Mouse (Mus musculus): ENCODE measurements around the gene Zrsr1.

Gene Zrsr1

DNA sequence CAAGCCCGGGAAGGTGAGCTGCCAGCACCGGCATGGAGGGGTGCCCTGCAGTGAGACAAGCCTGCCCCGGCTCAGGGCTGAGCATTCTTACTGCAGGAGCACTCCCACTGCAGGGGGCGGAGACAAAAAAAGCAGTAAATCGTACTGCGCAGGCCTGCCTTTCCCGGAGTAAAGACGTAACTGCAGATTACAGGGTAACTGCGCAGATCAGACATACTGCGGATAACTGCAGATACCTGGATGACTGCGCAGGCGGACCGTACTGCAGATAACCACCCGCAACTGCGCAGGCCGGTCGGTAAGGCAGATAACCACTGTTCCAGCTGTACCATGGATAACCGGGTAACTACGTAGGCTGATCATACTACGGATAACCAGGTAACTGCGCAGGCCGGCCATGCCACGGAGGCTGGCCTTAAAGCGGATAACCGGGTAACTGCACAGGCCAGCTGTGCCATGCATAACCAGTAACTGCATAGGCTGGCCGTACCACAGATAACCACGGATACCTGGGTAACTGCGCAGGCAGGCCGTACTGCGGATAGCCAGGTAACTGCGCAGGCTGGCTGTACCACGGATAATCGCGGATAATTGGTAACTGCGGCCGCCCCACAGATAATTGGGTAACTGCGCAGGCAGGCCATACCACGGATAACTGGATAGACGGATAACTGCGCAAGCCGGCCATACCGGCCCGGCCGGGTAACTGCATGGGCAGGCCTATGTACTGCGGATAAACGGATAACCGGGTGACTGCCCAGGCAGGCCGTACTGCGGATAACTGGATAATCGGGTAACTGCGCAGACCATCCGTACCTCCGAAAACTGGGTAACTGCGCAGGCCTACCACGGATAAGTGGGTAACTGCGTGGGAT, at the start of gene Zrsr1:
TSS of gene Zrsr1 (plus strand) at position 171 of the 875 bp plus-strand sequence.
- DNase-seq: peak; percentile 81 to 88

DNA sequence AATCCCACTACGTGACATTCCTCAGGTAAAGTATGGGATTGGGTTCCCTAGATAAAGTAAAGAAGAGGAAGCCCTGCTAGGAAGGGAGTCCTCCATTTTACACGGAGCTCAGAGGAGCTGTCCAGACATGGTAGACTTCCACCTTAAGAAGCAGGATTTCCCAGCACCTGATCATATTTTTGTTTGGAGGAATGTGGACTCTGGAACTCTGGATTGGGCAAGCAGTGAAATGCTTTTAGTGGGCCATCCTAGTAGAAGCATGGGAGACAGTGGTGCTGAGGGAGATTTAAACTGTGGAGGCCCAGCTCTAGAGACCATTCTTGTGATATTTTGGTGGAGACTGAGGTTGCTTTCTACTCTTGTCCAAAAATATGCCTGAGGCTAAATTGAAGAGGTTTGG, 49.3 kb upstream of the Zrsr1 start:
- DNase-seq: no peak

DNA sequence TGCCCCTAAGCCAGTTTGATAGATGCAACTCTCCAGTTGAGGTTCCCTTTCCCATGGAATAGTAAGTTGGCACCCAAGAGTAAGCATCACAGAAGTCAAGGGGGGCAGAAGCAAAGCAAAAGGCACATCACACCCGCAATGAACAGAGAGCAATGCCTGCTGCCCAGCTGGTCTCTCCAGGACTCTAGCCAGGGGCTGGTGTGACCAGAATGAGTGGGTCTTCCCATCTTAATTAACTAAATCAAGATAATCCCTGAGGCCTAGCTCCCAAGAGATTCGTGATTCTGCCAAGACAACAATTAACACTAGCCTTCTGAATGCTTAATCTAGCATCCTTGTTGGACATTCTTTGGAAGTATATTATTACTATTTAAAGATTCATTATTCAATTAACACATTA, 48.2 kb upstream of the Zrsr1 start:
- DNase-seq: no peak

DNA sequence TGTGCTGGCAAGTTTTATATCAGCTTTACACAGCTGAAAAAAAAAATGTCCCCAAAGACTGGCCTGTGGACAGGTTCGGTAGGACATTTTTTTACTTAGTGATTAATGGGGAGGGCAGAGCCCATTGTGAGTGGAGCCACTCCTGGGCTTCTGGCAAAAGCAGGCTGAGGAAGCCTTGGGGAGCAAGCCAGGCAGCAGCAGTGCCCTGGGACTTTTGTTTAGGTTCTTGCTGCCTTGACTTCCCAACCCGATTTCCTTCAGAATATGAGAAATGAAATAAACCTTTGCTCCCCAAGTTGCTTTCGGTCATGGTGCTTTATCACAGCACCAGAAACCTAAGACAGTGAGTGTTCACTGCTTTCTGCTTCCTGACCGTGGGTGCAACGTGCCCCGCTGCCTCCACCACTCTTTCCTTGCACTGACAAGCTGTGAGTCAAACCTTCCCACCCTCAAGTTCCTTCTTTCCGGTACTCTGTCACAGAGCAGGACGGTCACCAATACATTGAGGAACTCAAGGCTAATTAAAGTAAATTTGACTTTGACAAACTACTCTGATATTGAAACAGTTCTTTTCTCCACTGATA, 43.1 kb upstream of the Zrsr1 start:
- DNase-seq: no peak

DNA sequence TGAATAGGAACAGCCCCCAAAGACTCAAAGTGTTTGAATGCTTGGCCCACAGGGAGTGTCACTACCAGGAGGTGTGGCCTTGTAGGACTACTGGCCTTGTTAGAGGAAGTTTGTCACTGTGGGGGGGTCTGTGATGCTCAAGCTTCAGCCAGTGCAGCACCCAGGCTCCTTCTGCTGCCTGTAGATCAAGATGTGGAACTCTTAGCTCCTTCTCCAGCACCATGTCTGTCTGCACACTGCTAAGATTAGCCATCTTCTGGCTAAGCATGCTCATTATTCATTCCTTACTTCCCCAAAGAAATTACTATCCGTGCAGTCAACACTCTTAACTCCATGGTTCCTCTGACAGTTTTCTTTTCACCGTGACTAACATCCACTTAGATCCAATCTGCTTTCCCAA, 41.7 kb upstream of the Zrsr1 start:
- no peak for DNase-seq

DNA sequence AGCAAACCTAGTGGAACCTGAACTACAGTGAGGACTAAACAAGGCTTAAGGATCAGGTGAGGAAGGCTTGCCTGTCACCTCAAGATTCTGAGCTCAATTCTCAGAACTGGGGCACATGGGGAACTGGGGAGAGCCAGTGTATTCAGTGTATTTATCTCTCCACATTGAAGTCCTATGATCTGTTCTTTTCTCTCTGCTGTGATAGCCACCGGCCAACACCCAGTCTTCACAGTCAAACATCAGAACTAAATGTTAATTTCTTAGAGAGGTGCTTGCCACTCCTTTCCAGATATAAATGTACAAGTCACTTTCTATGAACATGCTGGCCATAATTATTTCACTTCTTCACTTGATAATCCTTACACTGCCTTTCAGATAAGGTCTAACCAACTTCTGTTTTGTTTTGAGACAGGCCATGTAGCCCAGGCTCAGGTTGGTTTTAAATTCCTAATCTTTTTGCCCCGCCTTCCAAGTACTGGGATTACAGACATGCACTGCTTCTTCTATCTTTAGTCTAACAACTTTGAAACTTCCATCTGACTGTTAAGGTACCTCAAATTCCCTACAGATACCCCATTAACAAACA, 40.4 kb upstream of the Zrsr1 start:
- DNase-seq: no peak

DNA sequence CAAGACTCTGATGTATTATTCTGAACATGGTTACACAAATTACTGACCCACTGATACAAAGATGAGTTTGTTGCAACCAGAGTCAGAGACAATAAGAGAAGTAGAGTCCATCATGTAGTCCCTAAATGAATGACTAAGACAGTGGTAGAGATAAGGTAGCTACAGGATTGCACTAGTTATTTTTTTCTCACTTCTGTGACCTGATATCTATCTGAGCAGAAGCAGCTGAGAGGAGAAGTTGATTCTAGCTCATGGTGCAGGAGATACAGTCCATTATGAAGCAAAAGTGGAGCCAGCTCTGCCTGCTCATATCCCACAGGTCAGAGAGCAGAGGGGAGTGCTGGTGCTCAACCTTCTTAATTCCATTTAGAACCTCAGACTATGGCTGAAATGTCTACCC, 39.6 kb upstream of the Zrsr1 start:
- no peak for DNase-seq

DNA sequence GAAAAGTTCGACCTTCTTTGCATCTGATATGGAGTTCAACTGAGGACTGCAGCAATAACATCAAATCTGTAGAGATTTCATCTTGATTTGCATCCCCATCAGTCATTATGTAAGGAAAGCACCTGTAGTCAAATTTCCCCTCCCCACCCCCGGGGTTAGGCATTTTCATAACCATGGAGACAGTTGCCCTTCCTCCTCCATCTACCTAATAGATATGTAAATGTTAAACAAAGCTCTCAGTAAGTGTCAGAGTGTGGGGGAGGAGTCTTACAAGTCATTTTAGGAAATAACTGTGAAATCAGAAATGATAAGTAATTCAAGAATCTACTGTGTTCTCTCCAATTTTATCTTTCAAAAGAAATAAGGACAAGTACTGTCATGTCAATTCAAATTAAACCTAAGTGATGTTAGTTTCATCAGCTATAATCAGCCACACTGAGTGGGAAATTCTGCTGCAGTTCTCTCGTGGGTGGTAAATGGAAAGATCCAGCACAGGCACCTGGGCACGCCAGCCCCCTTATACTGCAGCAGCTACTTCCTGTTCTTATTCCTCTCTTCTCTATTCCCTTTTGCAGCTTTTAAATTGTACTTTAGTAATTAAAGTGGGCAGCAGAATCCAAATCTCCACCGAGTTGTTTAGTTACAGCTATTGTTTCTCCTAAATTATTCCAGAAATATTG, 35.2 kb upstream of the Zrsr1 start:
- no peak for DNase-seq

DNA sequence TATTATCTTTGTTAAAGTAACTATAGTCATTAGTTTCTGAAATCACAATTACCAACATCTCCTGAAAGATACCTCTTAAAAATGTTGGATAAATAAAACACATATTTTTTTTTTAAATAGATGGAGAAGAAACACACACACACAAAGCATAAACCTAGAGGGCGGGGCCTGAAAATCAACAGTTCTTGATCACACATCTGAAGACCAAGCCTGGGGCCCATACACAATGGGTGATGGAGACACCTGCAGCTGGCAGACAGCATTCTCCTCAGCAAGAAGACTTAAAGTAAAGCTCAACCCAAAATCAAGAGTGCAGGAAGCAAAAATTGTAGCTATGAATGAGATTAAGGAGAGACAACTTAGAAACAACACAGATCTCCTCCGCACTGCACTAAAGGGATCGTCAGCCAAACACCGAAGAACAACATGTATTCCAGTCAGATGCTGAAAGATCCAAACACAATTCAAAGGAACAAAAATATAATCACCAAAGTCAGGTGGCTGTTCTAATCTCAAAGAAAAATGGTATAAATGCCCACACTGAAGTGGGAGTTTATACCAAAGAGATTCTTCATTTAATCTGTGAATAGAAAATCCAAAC, 34.0 kb upstream of the Zrsr1 start:
- no peak for DNase-seq

DNA sequence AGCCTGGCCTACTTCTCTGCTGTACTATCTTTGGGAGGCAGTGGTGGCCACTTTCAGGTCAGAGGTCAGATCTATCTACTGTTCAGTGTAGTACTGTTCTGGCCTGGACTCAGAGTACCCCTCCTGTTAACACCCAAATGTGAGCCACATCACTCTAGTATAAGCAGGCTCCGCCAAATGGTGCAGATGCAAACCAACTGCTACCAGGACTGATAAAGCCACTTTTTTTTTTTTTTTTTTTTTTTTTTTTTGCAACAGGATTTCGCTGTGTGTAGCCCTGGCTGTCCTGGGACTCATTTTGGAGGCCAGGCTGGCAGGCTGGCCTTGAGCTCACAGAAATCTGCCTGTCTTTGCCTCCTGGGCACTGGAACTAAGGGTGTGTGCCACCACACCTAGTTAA, 32.8 kb upstream of the Zrsr1 start:
- DNase-seq: no peak

DNA sequence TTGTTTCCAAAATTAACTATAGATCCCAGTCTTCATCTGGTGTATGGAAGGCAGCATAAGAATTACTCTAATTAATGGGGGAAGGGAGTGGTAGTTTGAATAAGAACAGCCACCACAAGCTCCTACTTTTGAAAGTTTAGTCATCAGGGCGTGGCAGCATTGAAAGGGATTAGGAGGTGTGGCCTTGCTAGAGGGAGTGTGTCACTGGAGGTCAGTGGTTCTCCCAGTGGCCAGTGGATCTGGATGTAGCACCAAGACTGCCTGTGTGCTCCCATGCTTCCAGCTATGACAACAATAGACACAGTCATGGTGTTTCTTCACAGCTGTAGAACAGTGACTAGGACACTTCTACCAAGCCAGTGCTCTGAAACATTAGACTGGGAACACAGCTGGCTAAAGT, 22.7 kb upstream of the Zrsr1 start:
- no peak for DNase-seq

DNA sequence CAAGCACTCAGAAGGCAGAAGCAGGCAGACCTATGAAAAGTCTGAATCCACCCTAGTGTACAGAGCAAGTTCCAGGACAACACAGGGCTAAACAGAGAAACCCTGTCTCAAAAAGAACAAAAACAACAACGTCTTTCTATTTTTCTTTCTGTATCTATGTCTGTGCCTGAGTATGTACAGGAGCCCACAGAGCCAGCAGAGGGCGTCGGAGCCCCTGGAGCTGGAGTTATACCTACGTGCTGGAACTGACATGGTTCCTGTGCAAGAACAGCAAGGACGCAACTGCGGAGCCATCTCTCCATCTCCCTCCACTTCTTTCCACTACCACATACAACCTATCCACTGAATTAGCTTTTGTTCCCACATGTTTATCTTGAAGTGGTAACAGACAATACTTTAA, 21.7 kb upstream of the Zrsr1 start:
- no peak for DNase-seq

DNA sequence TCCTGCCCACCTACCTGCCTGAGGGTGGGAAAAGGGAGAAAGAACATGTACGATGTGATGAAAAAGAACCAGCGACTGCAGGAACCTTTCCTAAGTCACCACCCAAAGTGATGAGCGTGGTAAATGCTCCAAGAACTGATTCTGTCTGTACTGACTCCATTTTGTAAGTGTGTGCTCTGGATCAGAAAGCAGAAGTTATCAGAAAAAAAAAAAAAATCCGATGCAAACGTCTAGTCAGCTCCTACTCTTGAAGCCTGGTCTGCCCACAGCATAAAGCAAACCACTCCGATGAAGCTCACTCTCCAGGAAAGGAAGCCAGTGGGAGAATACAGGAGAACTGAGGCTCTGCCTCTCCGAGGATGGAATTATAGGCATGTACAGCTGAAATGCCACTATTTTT, 19.1 kb upstream of the Zrsr1 start:
- no peak for DNase-seq

DNA sequence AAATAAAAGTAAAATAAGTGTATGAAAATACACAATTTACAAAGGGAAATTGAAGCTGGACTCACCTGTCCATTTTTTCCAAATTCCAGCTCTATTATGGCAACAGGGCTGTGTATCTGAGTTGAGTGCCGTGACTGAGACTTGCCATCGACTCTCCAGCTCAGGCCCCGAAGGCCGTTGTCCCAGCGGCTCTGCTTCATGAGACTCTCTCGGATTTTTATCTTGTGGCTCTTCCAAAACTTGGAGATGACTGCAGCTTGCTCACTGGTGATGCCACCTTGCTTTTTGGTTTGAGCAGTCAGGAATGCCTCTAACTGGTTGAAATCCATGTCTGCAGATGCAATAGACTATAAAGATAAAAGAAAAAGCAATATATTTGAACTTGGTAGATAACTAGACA, 15.5 kb upstream of the Zrsr1 start:
- no peak for DNase-seq

DNA sequence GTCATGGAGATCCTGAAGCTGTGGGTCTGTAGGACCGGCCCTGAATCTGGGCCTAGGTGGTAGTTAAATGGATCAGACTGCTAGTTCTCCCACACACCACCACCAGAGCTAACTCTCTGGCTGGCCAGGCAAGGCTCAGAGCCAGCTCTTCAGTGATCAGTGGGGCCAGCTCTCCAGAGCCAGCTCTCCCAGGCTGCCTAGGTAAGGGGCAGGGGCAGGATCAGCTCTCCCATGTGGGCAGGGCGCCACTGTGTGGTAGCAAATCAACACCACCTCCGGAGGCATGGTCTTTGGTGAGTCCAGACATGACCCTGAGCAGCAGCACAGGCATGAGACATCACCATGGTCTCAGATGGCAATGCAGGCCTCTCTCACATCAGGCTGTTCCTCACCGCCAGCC, 15.0 kb upstream of the Zrsr1 start:
- peak; percentile 84 to 90 for DNase-seq

DNA sequence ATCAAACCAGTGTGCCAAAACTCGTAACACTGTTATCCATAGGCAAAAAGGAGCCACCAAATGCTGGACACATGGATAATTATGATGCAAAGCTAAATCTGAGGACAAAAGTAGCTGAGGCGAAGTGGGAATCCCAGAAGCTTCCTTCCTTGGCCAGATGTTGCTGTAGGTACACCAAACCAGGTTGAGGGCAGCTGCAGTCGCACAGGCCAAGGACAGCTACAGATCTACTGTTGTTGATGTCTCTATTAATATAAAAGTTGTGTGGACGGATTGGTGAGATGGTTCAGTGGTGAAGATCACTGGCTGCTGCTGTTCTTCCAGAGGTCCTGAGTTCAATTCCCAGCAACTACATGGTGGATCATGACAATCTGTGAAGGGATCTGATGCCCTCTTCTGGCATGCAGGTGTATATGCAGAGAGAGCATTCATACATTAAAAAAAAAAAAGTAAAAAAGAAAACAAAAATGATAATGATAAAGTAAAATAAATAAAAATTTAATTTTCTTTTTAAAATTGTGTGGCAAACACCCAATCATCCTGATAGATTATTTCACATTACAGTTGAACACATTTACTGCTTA, 13.9 kb upstream of the Zrsr1 start:
- DNase-seq: no peak

DNA sequence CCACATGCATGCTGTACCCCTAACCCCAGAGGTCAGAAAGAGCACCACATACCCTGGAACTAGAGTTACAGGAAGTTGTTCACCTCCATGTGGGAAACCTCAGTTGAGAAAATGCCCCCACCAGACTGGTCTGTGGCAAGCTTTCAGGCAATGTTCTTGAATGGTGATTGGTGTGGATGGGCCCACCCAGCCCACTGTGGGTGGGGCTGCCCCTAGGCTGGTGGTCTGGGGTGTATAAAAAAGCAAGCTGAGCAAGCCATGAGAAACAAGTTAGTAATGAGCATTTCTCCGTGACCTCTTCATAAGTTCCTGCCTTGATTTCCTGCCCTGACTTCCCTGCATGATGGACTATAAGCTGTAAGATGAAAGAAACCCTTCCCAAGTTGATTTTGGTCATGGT, 9.7 kb upstream of the Zrsr1 start:
- no peak for DNase-seq

DNA sequence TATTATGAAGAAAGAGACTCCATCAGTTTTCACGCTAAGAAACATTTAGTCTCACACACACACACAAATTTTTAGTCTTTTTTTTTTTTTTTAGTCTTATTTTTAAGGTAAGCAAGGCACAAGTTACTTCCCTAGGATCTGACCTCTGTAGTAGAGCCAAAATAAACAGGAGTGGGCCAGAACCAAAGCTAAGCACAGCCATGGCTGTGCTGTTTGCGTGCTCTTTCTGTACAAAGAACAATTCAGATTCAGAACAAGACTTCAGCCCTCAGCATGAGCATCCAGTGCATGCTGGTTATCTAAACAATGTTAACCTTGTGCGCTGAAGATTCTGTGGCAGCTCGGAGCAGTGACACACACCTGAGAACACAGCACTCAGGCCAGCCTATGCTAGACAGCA, 7.4 kb upstream of the Zrsr1 start:
- DNase-seq: no peak

DNA sequence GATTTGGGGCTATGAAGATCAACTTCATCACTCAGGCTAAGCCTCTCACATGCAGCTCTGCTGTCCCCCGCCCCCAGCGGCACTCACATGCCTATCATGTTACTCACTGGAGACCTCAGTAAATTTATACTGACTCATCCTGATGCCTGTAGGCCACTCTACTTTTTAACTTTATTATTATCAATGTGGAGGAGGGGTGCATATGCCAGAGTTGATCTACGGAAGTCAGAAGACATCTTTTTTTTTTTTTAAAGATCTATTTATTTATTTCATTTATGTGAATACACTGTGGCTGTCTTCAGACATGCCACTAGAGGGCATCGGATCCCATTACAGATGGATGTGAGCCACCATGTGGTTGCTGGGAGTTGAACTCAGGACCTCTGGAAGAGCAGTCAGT, 6.3 kb upstream of the Zrsr1 start:
- DNase-seq: no peak

DNA sequence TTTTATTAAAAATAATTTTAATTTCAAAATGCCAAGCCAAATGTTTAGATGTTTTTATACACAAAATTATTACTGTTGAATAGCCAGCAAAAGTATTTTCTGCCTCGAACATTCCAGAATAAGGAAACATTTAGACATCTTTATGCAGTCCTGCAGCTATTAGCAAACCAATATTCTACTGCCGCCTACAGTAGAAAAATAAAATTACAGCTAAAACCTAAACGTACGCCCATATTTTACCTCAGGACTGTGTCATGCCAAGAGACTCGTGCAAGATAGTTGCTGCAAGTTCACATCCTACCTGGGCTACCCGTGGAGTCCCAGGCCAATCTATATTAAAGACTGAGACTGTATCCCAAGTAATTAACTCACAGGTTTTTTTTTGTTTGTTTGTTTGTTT, 2.3 kb upstream of the Zrsr1 start:
- DNase-seq: no peak

DNA sequence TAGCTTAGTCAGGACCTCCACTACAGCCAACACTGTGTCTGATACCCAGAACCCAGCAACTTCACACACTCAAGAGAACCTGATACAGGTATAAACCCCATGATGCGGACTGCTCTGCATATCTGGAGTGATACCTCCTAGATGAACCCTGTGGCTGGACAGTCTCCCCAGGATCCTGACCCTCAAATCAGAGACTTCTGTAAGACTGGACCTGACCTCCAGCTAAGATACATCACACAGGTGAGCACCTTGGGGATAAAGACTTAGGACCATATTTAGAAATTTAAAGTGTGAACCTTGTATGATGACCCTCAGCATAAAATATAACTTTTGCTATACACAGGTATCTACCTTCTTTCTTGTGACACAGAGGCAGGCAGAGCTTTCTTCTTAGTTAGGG, 1.3 kb upstream of the Zrsr1 start:
- no peak for DNase-seq

DNA sequence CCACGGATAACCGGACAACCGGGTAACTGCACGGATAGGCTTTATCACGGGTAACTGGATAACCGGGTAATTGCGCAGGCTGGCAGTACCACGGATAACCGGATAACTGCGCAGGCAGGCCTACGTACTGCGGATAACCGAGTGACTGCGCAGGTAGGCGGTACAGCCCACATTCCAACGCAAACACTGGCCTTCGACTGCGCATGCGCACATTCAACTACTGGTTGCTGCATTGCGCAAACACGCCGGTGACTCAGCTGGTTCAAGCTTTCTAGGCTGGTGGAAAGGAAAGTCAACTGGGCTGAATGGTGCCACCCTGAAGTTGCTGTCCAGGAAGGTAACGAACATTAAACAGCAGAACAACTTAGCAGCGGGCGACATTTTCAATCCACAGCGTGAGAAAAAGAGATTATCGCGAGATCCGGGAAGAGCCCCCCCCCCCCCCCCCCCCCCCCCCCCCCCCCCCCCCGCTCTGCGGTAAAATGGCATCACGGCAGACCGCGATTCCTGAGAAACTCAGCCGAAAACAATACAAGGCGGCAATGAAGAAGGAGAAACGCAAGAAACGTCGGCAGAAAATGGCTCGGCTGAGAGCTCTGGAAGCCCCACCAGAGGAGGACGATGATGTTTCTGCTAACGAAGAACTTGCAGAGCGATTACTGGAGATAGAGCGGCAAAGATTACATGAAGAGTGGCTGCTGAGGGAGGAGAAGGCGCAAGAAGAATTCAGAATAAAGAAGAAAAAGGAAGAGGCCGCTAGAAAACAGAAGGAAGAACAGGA, 1.1 kb downstream of the Zrsr1 start:
- DNase-seq: peak; percentile 89 to 92
